25 mouse cellular contexts compared by ENCODE assay signal in genomic region chr12:54598358-54598757, GRCm38 (mm10). TPM values are rescaled to one million over a fixed set of nuclear protein-coding genes. Genes with fewer than 3 reads are reported as not detected.
A peak's percentile ranks its signal among the peaks of the same experiment; 100 is the strongest.
DNase-seq lines count a peak whose midpoint lies in the region; ATAC-seq lines count a peak whose summit lies in the region.
"Had no signal": no experiment of that assay in that cellular context is flagged by ENCODE, and none has a peak within 500 bp of the region (broad histone marks: within the 10 kb centered on the region; RNA-seq: fewer than 3 reads in every experiment).

No protein-coding gene starts in this region.

- peak; percentile 60 for DNase-seq in 3T3-L1 (ENCODE audit: low read depth, low spot score)
- DNase-seq in CD4-positive, CD25-positive, alpha-beta regulatory T cell, adult 2 months (ENCODE audit: low read depth, low spot score), result peak; percentile 75
- peak; percentile 29 for DNase-seq in naive thymus-derived CD4-positive, alpha-beta T cell, adult 2 months (ENCODE audit: low read depth)
- DNase-seq in urinary bladder, postnatal 10 days (ENCODE audit: low spot score), result no peak
- no peak for DNase-seq in heart, postnatal 4 days
- DNase-seq: adrenal gland, postnatal 10 days; cerebellum, adult 11 months; cerebellum, adult 2 months; cerebellum, postnatal 10 days; cerebellum, postnatal 36 days; embryo, embryonic 11 days; gastrocnemius, postnatal 25 days; heart, adult 2 months had no signal

- H3K27ac ChIP-seq in liver, embryonic 12.5 days, result no peak overlapping the region
- H3K27ac ChIP-seq: embryonic facial prominence, embryonic 10.5 days; embryonic facial prominence, embryonic 13.5 days; forebrain, embryonic 12.5 days; forebrain, embryonic 15.5 days; heart, adult 2 months; hindbrain, embryonic 10.5 days; hindbrain, embryonic 13.5 days had no signal

- no peaks in the 10 kb centered on the region for H3K27me3 ChIP-seq in liver, embryonic 12.5 days (replicated peaks)
- H3K27me3 ChIP-seq: embryonic facial prominence, embryonic 13.5 days; forebrain, embryonic 12.5 days; forebrain, embryonic 15.5 days; hindbrain, embryonic 13.5 days had no signal

- no peak overlapping the region for H3K4me2 ChIP-seq in liver, embryonic 12.5 days
- H3K4me2 ChIP-seq: embryonic facial prominence, embryonic 13.5 days; forebrain, embryonic 12.5 days; forebrain, embryonic 15.5 days; heart, embryonic 11.5 days; hindbrain, embryonic 13.5 days had no signal

- H3K9ac ChIP-seq in liver, embryonic 12.5 days, result no peak overlapping the region
- H3K9ac ChIP-seq: embryonic facial prominence, embryonic 13.5 days; forebrain, embryonic 12.5 days; forebrain, embryonic 15.5 days; hindbrain, embryonic 13.5 days had no signal

- peak; percentile 88 for ATAC-seq in activated CD4-positive, CD25-positive, alpha-beta regulatory T cell, adult 4 months
- ATAC-seq in liver, embryonic 12.5 days, result no peak
- ATAC-seq: forebrain, embryonic 15.5 days; hindbrain, embryonic 16.5 days; intestine, postnatal 0 days had no signal

- no peaks in the 10 kb centered on the region for H3K4me1 ChIP-seq in liver, embryonic 12.5 days
- H3K4me1 ChIP-seq: embryonic facial prominence, embryonic 10.5 days; embryonic facial prominence, embryonic 13.5 days; forebrain, embryonic 12.5 days; forebrain, embryonic 15.5 days; hindbrain, embryonic 10.5 days; hindbrain, embryonic 13.5 days had no signal

- H3K4me3 ChIP-seq in liver, embryonic 12.5 days, result no peak overlapping the region
- H3K4me3 ChIP-seq: embryonic facial prominence, embryonic 10.5 days; embryonic facial prominence, embryonic 13.5 days; erythroblast, embryonic 14.5 days; forebrain, embryonic 12.5 days; forebrain, embryonic 15.5 days; heart, adult 2 months; hindbrain, embryonic 10.5 days; hindbrain, embryonic 13.5 days had no signal

- H3K36me3 ChIP-seq in liver, embryonic 12.5 days, result no peaks in the 10 kb centered on the region
- H3K36me3 ChIP-seq: embryonic facial prominence, embryonic 10.5 days; embryonic facial prominence, embryonic 13.5 days; forebrain, embryonic 12.5 days; forebrain, embryonic 15.5 days; hindbrain, embryonic 10.5 days; hindbrain, embryonic 13.5 days had no signal

- 90% methylated on average over 3 of the region's 3 CpGs for WGBS in liver, embryonic 12.5 days (ENCODE audit: insufficient replicate concordance)

- H3K9me3 ChIP-seq in liver, embryonic 12.5 days (replicated peaks), result peaks cover 19% of the 10 kb centered on the region
- H3K9me3 ChIP-seq: embryonic facial prominence, embryonic 13.5 days; forebrain, embryonic 12.5 days; forebrain, embryonic 15.5 days; hindbrain, embryonic 13.5 days had no signal

RNA-seq across cellular contexts. Expression of gene Sptssa, which starts 58.0 kb away (rescaled TPM):
- 100 to 1,000 TPM; 207 to 223 TPM for polyA plus RNA-seq in activated CD4-positive, CD25-positive, alpha-beta regulatory T cell, adult 4 months (2017; shearing (Covaris generic))
- 58.8 and 58.9 TPM in 2 replicates for polyA plus RNA-seq in liver, embryonic 12.5 days (2016; fragmentation: Nextera tagmentation; extraction: Ambion mirVana)
- 10 to 100 TPM; 50.3 to 52.9 TPM for total RNA-seq in heart, postnatal 4 days (2021)

Comparison
In these comparisons a context has a peak if more than half of its experiments do, and no peak if none do; other contexts are left out.
1. DNase-seq: peak in 3T3-L1 (single experiment), CD4-positive, CD25-positive, alpha-beta regulatory T cell, adult 2 months (single experiment) and naive thymus-derived CD4-positive, alpha-beta T cell, adult 2 months (single experiment); none in urinary bladder, postnatal 10 days (single experiment) and heart, postnatal 4 days (single experiment).